Mouse (Mus musculus) brain, embryonic 14.5 days (tissue): ENCODE measurements around the gene Mki67.
A peak's percentile ranks its signal among the peaks of the same experiment; 100 is the strongest.

Source experiments
- CTCF ChIP-seq: fragments of 200-500 bp; IDR thresholded peaks from 2 replicates; pipeline ENCODE4 v1.5.1; 2012; ENCODE audit warnings: inconsistent platforms, mild to moderate bottlenecking, moderate library complexity, borderline replicate concordance; ENCODE audit not compliant: insufficient read depth, insufficient read length; ENCODE audit errors: extremely low read depth
- POLR2A ChIP-seq: fragments of 200-500 bp; IDR thresholded peaks from 2 replicates; pipeline ENCODE4 v1.6.1; 2012; ENCODE audit warnings: mild to moderate bottlenecking, inconsistent platforms, borderline replicate concordance; ENCODE audit not compliant: poor library complexity, insufficient read depth, insufficient read length, severe bottlenecking; ENCODE audit errors: extremely low read depth

- TF ChIP-seq CTCF (no peak), POLR2A (0 out of 2 replicates have a peak, but pooled peaks have one; percentile 8)
These were observed at the start of gene Mki67 for GRCm38 (mm10) chr7:135715642-135716444.
